Mouse (Mus musculus) liver, postnatal 0 days (tissue): Measurements from ENCODE around the gene Ip6k2.

ENCODE experiments used
- CTCF ChIP-seq: sonication (generic); IDR thresholded peaks from 2 replicates; pipeline ENCODE4 v1.5.1; 2016; ENCODE audit warnings: antibody characterized with exemption, low read depth
- EP300 ChIP-seq: IDR thresholded peaks from 2 replicates; pipeline ENCODE4 v1.6.1; 2016; ENCODE audit warnings: antibody characterized with exemption, low read depth, mild to moderate bottlenecking

- TF ChIP-seq EP300 (no peak), CTCF (peak; percentile 81)
Observed at GRCm38 (mm10) chr9:108753326-108753725, 30.3 kb upstream of the Ip6k2 start.
